Mouse (Mus musculus) olfactory bulb, adult 2 months (tissue): Measurements from ENCODE around the gene Gripap1.

ENCODE experiments used
- CTCF ChIP-seq: fragments of 200-500 bp; IDR thresholded peaks from 2 replicates; pipeline ENCODE4 v1.5.1; 2012; ENCODE audit warnings: low read depth, mild to moderate bottlenecking, low read length, moderate library complexity; ENCODE audit not compliant: insufficient read depth
- POLR2A ChIP-seq: fragments of 200-500 bp; IDR thresholded peaks from 2 replicates; pipeline ENCODE4 v1.6.1; 2012; ENCODE audit warnings: mild to moderate bottlenecking, low read depth, low read length, moderate library complexity; ENCODE audit not compliant: insufficient read depth

- no peak for TF ChIP-seq CTCF
- no peak for TF ChIP-seq POLR2A
Observed at GRCm38 (mm10) chrX:7765764-7766163, 23.8 kb upstream of the Gripap1 start.
